Mouse (Mus musculus): ENCODE results near the gene Clcf1.

DNA sequence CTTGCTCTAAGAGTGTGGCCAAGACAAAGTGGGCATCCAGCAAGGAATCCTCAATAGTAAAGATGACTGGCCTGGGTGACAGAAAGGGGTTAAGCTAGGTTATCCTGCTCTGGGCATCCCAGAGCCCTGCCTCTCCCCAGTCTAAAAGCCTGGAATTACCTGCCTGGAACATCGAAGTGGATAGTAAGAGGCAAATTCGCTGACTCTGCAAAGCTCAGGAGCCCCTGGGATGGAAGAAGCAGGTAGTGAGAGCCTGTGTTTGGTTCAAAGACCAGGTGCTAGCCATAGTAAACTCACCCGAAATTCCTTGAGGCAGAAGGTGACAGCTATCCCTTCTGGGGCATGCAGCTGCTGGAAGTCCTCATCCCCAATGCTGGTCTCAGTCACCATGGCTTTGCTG is 16.9 kb upstream of the Clcf1 start:
- TF ChIP-seq POLR2A (IDR thresholded peaks at IDR 0.05; ENCODE audit: extremely low read depth, insufficient read depth, low read length) (no peak), CTCF (IDR thresholded peaks at IDR 0.05; ENCODE audit: low read depth, low read length) (no peak)
